Mouse (Mus musculus) gastrocnemius, postnatal 36 days (tissue): ENCODE data around the gene Igf1r. TPM values are rescaled to one million over a fixed set of nuclear protein-coding genes. Genes with fewer than 3 reads are reported as not detected.

Experiments used
- DNase-seq, 2 experiments: peaks; one replicate each; pipeline ENCODE4 v3.0.0; 2022
- intact Hi-C: fragments of 180-260 bp; cut with DNase I; formaldehyde crosslinking; loops from one replicate; pipeline ENCODE4 v1.15.1; 2025
- total RNA-seq, 2 experiments: library from RNA; stranded (reverse); gene quantifications; 2 replicates each; pipeline ENCODE4 v1.2.3; 2021

Igf1r gene
- total RNA-seq, 2 experiments from 2014 or later = 6.9 to 10.5 TPM

DNA sequence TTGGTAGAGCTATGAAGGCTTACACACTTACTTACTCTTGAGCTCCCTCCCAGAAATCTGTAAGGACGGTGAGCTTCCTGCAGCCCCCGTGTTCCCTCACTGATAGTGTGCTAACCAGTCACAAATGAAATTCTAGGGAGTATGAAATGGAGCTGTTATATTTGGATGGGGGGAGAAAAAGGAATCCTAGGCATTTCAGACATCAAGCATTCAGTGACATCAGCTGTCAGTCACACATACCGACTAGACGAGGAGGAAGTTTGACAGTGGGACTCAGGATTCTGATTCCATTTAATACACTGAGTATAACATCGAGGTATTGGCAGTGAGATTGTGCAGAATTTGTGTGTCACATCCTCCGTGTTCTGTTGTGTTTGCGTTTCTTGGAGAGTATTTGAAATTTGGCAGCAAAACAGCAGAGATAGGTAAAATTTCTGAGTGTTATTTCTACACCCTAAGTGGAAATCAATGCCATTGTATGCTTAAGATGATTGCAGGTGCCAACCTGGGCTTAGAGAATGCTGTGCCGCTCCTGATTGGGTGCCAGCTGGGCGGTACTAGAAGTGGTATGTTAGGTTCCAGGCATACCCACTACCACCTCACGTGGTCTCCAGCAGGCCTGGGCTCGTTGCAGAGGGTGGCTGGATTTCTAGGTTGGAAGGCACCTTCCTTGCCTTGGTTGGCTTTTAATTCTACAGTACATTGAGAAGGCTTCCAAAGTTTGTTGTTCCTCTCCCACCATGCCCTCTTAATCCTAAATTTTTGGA, 187.6 kb downstream of the Igf1r start:
- intact Hi-C loops = no loop called here
- no peak for DNase-seq

DNA sequence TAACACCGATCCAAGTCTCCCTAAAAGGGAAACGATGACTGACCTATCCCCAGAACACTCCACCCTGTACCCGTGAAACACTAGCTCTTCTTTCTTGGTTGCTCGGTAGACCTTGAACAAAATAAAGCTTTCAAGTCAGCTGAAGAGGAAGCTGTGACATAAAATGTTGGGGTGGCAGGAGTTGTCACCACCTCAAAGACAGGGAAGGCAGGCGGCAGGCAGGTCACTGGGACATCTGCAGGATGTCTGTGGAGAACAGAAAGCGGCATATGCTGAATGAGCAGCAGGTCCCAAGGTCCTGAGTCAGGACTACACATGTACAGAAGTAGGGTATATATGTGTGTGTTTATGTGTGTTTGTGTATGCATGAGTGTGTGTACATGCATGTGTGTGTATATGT, 191.6 kb downstream of the Igf1r start:
- intact Hi-C loops = no loop called here
- DNase-seq = no peak

DNA sequence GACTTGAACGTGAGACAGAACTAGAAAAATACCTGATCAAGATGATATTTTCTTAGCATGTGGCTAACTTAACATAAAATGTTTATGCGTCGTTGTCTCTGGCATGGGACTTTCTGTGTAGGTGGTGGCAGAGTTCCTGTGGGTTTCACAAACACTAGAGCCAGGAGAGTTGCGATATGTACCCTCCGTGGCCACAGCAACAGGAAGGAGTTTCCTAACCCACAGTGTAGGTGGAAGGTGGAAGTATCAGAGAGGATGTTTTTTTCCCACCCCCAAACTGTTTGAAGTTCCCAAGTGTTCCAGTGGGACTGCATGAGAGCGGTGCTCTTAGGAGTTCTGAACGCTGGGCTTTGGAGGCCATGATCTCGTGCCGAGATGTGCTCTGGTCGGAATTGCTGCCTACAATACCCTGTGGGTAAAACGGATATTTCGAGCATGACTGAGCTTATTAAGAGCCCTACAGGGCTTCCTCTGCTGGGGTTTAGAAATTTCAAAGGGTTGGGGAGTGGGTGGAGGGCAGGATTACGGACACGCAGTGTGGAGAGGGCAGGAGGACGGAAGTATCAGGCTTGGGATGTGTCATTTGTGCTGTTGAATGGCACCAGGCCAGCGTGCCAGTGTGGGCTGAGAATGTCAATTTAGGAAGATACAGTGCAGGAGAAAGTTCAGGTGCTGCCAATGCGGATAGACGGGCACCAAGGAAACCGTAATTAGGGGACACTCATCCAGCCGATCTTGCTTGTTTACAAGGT, 195.8 kb downstream of the Igf1r start:
- DNase-seq = no peak
- intact Hi-C loops = loop anchor here (5.0 kb wide), 1 partner anchor 209 kb away; no protein-coding TSS in a partner anchor

DNA sequence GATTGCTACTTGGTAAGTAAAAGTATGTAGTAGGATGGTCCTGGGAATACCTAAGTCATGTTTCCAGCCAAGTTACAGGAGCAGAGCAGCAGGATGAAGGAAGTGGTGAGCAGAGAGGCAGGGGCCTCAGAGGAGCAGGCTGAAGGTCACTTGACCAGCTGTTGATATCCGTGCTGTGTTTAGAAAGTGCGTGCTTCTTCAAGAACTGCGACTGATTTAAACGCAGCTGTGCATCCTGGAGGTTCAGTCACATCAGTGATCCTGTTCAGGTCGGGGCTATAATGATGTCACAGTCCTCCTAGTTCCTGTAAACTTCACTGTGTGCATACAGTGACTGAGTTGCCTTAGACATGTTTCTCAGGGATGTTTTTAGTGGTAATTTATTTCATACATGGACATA, 199.3 kb downstream of the Igf1r start:
- intact Hi-C loops = no loop called here
- DNase-seq = no peak

DNA sequence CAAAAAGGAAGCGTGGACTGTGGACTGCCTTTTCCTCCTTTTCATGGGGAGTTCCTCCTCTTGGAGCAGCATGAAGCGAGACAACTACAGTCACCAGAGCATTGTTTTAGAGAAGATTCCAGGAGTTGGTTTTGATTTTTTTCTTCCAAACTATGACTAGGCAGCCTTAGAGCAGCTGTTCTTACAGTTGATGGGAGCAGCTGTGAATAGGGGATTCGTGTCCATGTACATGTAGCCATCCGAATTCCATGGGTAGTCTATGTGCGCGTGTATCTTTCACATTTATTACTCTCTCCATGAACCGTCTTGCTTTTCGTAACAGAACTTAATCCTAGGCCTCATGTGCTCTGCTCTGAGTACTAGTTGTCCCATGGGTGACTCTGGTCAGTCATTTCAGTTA, 199.8 kb downstream of the Igf1r start:
- intact Hi-C loops = no loop called here
- DNase-seq = no peak

DNA sequence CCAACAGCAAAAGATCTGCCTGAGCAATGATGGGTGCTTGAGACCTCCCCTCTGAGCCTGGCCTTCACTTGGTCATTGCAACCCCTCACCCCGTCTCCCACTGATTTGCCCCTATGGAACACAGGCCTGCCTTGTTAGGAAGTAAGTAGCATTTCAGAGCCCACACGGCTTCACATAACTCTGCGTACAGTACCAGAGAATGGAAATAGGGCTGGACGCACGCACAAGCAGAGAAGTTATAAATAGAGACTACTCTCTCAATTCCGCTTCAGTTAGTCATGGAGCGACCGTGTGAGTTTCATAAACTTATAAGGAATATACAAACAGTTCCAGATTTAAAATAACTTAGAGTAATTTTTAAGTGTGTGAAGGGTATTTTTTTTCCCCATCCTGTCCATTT, 200.6 kb downstream of the Igf1r start:
- no peak for DNase-seq
- intact Hi-C loops = no loop called here

DNA sequence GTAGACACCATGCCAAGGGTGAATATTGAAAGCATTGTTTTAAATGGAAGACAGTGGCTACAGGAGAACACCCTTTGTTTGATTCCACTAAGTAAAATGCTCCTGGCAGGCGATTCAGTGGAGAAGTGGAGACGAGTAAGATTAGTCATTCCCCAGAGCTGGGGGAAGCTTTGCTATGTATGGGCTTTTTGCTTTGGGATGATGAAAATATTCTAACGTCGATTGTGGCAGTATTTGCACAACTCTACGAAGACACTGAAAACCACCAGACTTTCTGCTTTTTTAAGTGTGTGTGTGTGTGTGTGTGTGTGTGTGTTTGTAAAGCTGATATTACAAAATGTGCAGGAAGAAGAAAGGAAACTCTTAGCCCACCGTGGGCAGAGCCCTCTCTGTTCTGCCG, 202.0 kb downstream of the Igf1r start:
- no peak for DNase-seq
- intact Hi-C loops = no loop called here

DNA sequence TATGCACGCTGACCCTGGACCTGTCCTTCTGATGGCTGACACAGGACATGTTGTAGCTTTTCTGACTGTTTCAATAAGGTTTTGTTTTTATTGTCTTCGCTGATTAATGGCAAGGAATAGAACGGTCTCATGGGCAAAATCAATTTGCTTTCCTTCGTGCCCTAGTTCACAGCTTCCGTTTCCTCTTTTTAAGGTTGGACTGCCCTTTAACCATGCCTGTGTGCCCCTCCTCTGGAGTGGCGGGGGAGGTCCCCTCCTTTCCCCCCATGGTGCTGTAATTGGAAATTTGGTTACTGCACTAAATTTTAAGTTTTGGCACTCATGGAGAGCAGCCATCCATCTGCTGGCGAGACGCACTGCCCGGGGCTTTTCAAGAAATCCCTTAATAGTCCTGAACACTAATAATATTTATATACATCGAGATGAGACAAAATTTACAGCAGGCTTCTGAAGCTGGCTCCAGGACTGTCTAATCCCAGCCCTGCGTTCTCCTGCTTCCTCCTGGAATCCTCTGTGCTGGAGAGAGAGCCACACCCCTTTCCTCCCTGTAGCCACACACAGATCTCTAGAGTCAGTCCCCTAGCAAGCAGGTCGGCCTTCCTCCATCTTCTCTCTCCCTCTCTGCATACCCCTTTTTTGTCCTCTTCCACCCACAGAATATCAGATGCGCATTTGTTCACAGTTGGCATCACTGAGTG, 207.6 kb downstream of the Igf1r start:
- intact Hi-C loops = loop anchor here (5.0 kb wide), 1 partner anchor 52 kb away; no protein-coding TSS in a partner anchor
- DNase-seq = no peak

DNA sequence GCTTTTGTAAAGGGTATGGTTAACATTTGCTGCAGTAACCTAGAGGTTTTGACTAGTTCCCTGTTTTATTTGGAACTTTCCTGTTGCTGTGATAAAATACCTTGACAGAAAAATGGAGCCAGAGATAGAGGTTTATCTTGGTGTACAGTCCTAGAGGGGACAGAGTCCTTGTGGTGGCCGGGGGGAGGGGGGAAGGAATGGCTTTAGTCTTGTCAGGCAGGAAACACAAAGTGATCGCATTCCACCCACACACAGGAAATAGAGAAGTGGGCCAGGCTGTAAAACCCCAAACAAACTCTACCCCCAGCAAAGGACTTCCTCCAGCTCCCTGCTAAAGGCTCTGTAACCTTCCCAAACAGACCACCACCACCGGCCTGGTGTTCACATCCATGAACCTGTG, 211.4 kb downstream of the Igf1r start:
- DNase-seq = no peak
- intact Hi-C loops = loop anchor here (5.0 kb wide), 1 partner anchor 48 kb away; no protein-coding TSS in a partner anchor

DNA sequence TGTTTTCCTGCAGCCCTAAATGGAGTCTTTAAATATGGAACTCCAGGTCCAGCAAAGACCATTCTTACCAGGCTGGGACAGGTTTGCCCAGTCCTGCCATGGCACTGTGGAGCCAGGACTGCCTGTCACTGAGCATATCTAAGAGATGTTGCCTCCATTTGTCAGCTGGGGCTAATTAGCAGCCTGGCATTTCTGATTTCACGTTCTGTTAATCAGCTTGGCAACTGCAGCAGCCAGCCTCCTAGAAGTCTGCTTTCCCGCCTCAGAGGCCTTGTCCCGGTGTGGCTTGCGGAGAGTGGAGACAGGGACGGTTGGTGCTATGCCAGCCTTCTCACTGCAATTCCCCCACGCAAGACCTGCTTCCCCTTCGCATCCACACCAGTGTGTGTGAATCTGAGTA, 220.1 kb downstream of the Igf1r start:
- no peak for DNase-seq
- intact Hi-C loops = no loop called here

DNA sequence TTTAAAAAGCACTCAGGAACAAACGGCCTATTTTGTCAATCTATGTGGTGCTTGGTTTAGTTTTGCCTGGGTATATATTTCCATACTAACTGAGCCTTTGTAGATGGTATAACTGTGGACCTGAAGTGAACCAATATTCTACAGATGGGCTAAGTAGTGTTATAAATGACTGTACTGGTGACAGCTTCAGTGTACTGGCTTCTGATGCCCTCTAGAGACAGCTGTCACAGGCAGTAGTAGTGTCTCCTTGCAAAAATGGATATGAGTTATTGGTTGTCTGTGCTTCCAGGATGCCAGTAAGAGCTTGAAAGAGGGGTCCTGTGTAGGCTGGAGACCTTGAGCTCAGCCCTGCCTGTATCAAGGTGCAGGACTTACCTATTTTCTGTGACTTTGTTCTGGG, 227.0 kb downstream of the Igf1r start:
- intact Hi-C loops = no loop called here
- DNase-seq = no peak

DNA sequence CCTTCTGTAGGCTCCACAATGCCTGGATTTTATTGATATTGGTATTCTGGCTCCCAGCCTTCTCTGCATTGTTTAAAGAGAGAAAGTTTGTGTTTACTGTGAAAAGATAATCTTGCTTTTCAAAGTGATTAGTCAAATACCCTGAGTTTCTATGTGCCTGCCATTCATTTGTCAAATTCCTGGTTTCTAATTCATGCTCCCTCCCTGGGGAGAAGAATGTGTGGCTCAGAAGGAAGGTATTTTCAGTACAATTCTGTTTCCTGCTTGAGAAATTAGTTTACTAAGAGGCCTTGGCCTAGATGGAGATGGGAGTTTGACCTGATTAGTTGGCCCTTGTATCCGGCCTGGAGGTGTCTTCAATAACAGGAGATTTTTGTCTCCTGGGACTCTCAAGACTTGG, 228.5 kb downstream of the Igf1r start:
- DNase-seq = no peak
- intact Hi-C loops = no loop called here

DNA sequence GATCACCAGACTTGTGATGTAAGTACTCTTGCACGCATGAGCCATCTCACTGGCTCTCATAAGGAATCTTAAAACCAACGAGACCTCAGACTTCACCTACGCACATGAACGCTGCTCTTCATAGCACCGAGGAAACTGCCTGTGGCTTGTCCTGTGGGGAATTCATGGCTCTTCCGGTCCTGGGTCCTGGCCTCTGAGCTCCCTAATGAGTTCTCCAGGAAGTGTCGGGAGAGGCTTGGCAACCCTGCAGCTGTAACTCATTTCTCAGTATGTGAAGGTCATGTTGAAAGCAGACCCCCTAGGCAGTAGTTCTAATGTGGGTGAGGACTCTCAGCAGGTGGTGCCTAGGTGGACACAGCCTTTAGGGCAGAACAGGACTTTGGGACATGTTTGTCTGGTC, 229.4 kb downstream of the Igf1r start:
- intact Hi-C loops = no loop called here
- no peak for DNase-seq

DNA sequence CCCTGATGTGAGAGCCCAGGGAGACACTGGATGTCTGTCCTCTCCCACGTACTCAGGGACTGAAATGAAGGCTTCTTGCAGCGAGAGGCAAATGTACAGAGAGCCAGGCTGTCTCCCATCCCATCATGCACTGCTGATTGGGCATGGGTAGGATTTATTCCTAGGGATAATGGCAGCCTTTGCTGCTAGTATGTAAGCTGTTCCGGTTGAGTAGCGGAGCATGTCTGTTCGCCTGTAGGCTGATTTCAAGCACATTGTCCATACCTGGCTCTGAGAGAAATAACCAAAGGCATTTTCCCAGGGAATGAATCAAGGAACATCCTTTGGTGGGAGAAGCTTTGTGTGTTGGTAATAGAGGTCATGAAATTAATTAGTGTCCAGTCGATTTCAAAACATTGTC, 230.1 kb downstream of the Igf1r start:
- intact Hi-C loops = no loop called here
- DNase-seq = no peak

DNA sequence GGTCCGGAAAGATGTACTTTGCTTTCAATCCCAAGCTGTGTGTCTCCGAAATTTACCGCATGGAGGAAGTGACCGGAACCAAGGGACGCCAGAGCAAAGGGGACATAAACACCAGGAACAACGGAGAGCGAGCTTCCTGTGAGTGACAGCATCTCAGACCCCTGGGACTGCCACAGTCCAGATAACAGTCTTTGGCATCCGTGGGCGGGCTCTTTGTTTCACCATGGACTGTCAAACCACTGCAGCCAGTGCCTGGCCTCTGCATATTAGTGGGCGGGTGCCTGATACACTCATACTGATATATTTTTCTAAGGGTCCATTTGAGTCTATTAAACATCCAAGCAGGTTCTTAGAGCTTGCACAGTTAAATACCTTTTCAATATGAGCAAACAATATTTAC, 230.8 kb downstream of the Igf1r start:
- no peak for DNase-seq
- intact Hi-C loops = no loop called here

DNA sequence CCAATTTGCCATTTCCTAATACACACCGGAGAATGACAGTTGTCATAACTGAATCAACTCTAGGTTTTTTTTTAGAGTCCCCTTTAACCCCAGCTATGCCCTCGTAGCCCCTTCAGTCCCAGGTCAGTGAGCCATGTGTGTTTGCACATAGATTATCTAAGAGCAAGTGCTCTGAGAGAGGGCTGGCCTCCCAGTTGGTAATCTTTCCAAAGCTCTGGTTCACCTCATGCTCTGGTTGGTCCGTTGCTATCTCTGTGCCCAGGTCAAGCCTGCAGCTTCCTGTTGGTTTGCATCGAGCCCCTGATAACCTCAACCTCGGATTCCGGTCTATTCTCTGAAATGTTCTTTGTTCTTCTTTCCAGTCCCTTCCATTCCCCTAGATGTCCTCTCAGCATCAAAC, 236.6 kb downstream of the Igf1r start:
- DNase-seq = no peak
- intact Hi-C loops = no loop called here

DNA sequence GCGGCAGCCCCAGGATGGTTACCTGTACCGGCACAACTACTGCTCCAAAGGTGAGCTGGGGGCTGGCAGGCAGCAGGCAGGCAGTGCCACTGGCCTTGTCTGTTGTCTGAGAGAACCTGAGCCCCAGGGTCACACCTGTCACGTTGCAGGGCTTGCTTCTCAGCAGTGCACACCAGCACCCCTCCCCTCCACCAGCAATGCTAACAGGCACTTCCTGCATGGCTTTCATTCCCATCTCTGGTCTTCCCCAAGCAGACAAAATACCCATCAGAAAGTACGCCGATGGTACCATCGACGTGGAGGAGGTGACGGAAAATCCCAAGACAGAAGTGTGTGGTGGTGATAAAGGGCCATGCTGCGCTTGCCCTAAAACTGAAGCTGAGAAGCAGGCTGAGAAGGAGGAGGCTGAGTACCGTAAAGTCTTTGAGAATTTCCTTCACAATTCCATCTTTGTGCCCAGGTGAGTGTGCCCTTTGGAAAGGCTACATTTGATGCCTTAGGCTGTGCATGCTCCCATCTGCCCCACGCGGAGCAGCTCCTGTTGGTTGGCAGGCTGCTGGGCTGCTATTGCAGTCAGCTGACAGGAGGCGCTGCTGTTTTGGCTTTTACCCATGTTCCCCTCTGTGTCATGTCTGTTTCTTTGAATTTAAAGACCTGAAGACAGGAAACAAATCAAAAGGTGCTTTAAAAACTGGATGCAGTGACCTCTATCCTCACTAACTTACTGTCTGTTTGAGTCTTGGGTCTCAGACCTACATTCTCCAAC, 237.2 kb downstream of the Igf1r start:
- intact Hi-C loops = no loop called here
- DNase-seq = no peak

DNA sequence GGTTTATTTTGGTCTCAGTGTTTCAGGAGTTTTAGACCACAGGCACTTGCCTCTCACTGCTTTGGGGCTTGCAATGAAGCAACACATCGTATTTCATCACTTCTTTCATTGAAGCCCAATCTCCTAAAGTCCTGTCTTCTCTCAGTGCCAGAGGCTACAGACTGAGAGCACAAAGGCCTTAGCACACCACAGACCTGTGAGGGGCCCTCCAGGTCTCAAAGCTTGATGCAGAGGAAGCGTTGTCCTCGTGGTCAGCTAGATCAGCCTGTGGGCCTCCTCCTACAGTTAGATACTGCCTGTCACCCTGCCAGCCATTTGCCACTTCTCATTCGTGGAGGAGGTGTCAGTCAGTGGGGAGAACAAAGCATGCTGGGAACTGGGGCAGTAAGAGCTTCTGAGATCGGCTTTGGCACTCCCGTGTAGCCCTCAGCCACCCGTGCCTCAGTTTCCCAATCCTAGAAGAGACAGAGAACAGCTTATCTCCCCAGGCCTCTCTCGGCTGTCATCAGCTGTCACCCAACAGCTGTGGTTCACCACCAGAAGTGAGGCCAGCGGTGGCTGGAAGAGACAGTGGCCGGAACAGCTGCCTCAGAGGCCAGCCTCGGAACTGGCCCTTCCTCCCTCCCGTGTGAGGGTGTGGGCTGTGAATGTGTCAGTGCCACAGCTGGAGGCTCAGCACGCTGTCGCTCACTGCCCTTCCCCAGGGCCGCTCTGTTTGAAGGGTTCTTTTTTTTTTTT, 241.5 kb downstream of the Igf1r start:
- intact Hi-C loops = no loop called here
- DNase-seq = no peak

DNA sequence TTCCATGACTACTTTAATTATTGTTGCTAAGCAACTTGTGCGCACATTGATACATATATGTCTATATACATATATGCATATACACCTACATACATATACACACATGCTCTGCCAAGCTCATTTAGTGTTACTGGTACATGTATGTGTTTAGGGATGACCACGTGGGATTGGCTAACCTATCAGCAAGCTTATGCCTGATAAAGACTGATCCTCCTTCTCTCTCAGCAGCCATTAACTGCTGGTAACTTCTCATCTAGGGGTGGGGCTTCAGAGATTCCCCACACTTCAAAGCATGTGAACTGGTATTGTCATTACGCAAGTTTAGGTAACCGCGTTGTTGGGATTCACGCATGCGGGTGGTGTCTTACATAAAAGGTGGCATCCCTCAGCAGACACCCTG, 247.0 kb downstream of the Igf1r start:
- intact Hi-C loops = no loop called here
- DNase-seq = no peak

DNA sequence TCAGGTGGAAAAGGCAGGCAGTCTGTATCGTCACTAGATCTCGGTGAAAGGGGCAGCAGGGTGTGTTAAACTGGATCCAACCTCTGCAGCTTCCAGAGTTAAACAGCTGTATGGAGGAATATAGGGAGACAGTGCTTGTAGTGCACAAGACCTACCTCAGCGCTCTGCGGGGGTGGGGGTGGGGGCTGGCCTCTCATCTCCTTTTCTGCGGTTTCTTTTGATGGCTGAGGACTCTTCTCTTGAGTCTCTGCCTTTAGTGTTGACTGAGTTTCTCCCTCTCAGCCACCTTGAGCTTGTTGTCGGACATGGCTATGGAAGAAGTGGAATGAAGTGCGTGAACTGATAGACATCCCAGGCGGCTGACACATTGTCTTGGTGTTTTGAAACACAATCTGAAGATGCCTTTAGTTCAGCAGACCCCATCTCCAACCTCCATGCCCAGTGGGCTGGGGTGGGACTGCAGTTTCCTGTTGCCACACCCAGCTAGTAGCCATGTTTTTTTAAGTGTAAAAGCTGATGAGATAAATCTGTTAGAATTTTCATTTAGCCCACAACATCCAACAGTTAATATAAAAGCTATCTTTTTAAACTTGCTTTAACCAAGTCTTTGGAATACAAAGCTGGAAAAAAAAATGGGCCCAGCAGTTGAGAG, 253.3 kb downstream of the Igf1r start:
- no peak for DNase-seq
- intact Hi-C loops = no loop called here
